Mouse (Mus musculus): ENCODE results near the gene Blmh.

DNA sequence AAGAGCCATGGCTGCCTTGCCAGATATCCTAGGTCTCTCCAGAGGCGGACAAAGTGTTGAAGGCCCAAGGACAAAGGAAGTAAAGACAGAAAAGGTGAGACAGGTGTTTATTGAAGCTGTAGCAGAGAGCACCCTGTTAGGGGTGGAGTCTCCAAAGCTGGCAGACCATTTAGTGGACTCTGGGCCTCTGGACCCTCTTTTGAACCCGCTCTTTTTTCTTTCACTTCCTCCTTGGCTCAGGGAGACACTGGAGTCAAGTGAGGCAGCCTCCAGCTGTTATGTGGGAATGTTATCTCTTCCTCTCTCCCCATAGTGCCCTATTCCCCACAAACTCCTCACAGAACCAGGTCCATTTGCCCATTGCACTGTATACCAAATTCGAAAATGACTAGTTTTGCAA lies 31.6 kb upstream of the Blmh start:
- TF ChIP-seq CTCF (IDR thresholded peaks at IDR 0.05; ENCODE audit: low read depth, low read length) (no peak), POLR2A (IDR thresholded peaks at IDR 0.05; ENCODE audit: insufficient read depth, low read length) (no peak)

Measured in ES-Bruce4 (cell line).